Mouse (Mus musculus): ENCODE results near the gene Ulk1. TPM values are rescaled to one million over a fixed set of nuclear protein-coding genes. Genes with fewer than 3 reads are reported as not detected.

The Ulk1 gene
- polyA plus RNA-seq, 1 experiment from 2014 or later = 18.6 TPM

GRCm38 (mm10) chr5:110739496-110740275 is 70.2 kb downstream of the Ulk1 start:
- H3K9ac ChIP-seq = no peak overlapping the region
- H3K27ac ChIP-seq (replicated peaks) = no peak overlapping the region
- peaks cover 61% of the 10 kb centered on the region for H3K36me3 ChIP-seq
- WGBS = 91% methylated on average over 7 of the region's 7 CpGs
- H3K9me3 ChIP-seq (replicated peaks) = no peaks in the 10 kb centered on the region
- H3K4me3 ChIP-seq (replicated peaks) = no peak overlapping the region
- no peaks in the 10 kb centered on the region for H3K4me1 ChIP-seq
- ATAC-seq (ENCODE audit: insufficient number of reproducible peaks, low FRiP score, low TSS enrichment, low read depth) = no peak
- H3K27me3 ChIP-seq = no peaks in the 10 kb centered on the region
- H3K4me2 ChIP-seq (replicated peaks) = no peak overlapping the region

DNA sequence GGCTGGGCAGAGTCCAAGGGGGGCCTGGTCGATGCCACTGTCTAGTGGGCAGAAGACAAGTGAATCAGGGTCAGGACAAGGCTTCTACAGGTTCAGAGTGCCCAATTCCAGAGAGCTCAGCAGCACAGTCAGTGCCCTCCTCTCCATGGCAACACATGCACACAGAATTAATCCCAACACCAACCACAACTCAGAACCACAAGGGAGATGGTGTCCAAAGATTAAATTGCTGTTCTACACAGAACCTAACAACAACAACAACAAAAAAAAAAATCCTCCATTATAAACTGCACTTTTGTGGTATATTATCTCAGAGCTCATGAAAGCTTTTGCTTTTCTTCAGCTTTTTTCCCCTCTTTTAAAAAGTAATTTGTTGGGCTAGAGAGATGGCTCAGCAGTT is 74.3 kb downstream of the Ulk1 start:
- H3K9me3 ChIP-seq (replicated peaks) = no peaks in the 10 kb centered on the region
- H3K27me3 ChIP-seq = no peaks in the 10 kb centered on the region
- H3K9ac ChIP-seq = no peak overlapping the region
- no peak overlapping the region for H3K27ac ChIP-seq (replicated peaks)
- H3K4me2 ChIP-seq (replicated peaks) = no peak overlapping the region
- ATAC-seq (ENCODE audit: insufficient number of reproducible peaks, low FRiP score, low TSS enrichment, low read depth) = no peak
- WGBS = 83% methylated on average over 1 of the region's 1 CpGs
- no peaks in the 10 kb centered on the region for H3K4me1 ChIP-seq
- peaks cover 83% of the 10 kb centered on the region for H3K36me3 ChIP-seq
- H3K4me3 ChIP-seq (replicated peaks) = no peak overlapping the region

Other genes starting within 250 kb of the Ulk1 start
- gene Noc4l, start 156.7 kb downstream of the Ulk1 start, polyA plus RNA-seq (2015; fragmentation: Nextera tagmentation; extraction: Ambion mirVana) = 44.0 and 48.4 TPM in 2 replicates
- gene Ddx51, start 156.6 kb downstream of the Ulk1 start, polyA plus RNA-seq (2015; fragmentation: Nextera tagmentation; extraction: Ambion mirVana) = 24.6 and 25.6 TPM in 2 replicates
- gene Ep400, start 39.4 kb downstream of the Ulk1 start, polyA plus RNA-seq (2015; fragmentation: Nextera tagmentation; extraction: Ambion mirVana) = 46.2 and 51.6 TPM in 2 replicates
- gene Pus1, start 29.4 kb downstream of the Ulk1 start, polyA plus RNA-seq (2015; fragmentation: Nextera tagmentation; extraction: Ambion mirVana) = 35.1 and 35.9 TPM in 2 replicates
- gene Hscb, start 29.7 kb upstream of the Ulk1 start, polyA plus RNA-seq (2015; fragmentation: Nextera tagmentation; extraction: Ambion mirVana) = 24.6 and 25.2 TPM in 2 replicates
- 17.1 and 23.5 TPM in 2 replicates for gene Chek2, start 29.9 kb upstream of the Ulk1 start, polyA plus RNA-seq (2015; fragmentation: Nextera tagmentation; extraction: Ambion mirVana)
- gene Ttc28, start 69.7 kb upstream of the Ulk1 start, polyA plus RNA-seq (2015; fragmentation: Nextera tagmentation; extraction: Ambion mirVana) = 12.6 and 12.7 TPM in 2 replicates